Mouse (Mus musculus): Measurements from ENCODE around the gene Defb7. TPM values are rescaled to one million over a fixed set of nuclear protein-coding genes. Genes with fewer than 3 reads are reported as not detected.

The Defb7 gene
- not detected for total RNA-seq (2023)

DNA sequence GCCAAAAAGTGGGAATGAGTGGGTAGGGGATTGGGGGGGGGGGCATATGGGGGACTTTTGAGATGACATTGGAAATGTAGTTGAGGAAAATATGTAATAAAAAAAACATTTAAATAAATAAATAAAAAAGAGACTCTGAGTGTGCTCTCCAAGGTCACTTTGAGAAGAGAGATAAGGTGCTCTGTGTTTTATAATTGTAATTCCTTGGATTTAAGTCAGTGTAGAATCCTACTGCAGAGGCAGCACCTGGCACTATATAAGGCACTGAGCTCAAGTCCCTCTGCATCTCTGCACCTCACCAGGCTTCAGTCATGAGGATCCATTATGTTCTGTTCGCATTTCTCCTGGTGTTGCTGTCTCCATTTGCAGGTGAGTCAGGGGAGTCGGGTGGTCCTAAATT is at the start of gene Defb7:
Gene Defb7, plus strand, starts transcription at position 301 of the 400 bp plus-strand sequence.

Other genes starting within 250 kb of the Defb7 start
- not detected for gene Defb5, start 247.5 kb upstream of the Defb7 start, total RNA-seq (2023)
- not detected for gene Defb3, start 201.7 kb upstream of the Defb7 start, total RNA-seq (2023)
- not detected for gene Defb8, start 47.5 kb upstream of the Defb7 start, total RNA-seq (2023)
- gene 4930467E23Rik, start 234.5 kb downstream of the Defb7 start, total RNA-seq (2023) = under 1 TPM in 1 of 2 experiments, not detected in 1; 0.31 TPM